Mouse (Mus musculus) lung, postnatal 10 days (tissue): ENCODE data around the gene Praf2.
"Not testable (repeated sequence)": the region's sequence is repeated elsewhere in the genome, so short reads cannot be mapped to it uniquely, and the experiment has no call there.

Experiments used
- DNase-seq: peaks from one replicate; pipeline ENCODE4 v3.0.0; 2021

The Praf2 gene

DNA sequence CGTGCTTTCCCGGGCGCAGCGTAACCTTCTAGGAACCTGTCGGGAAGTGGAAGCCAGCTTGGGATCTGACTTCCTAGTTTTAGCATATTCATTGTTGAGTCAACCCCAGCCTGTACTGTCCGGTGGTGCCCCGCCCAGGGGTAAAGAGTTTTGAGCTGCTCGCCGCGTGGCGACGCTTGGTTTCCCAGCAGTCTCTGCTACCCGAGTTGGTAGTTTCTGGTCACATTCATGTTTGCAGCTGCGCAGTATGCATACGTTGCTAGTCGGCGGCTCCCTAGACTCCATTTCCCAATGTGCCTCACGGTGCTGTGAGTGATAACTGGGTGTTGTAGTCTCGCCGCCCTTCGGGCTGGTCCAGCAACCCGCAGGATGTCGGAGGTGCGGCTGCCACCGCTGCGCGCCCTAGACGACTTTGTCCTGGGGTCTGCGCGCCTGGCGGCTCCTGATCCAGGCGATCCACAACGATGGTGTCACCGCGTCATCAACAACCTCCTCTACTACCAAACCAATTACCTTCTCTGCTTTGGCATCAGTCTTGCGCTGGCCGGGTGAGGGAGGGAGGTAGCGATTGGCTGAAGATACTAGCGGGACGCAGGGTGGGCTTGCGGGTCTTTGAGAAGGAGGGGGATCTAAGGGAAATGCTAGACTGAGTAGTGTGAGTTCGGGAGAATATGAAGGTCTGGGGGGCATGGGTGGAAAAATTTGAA, at the start of gene Praf2:
Gene Praf2 (plus strand): TSS at position 225 of the 707 bp plus-strand sequence.
- peak; percentile 85 for DNase-seq

DNA sequence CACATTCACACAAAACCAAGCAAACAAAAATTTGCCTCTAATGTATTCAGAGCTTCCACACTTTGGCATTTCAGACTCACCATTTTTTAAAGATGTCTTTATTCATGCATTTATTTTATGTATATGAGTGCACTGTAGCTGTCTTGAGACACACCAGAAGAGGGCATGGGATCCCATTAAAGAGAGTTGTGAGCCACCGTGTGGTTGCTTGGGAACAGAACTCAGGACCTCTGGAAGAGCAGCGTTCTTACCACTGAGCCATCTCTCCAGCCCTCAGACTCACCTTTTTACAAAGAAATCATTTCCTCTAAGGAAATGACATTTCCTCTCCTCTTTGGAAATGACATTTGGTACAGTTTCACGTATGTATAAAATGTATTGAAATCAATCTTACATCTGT, 49.3 kb upstream of the Praf2 start:
- DNase-seq: no peak

DNA sequence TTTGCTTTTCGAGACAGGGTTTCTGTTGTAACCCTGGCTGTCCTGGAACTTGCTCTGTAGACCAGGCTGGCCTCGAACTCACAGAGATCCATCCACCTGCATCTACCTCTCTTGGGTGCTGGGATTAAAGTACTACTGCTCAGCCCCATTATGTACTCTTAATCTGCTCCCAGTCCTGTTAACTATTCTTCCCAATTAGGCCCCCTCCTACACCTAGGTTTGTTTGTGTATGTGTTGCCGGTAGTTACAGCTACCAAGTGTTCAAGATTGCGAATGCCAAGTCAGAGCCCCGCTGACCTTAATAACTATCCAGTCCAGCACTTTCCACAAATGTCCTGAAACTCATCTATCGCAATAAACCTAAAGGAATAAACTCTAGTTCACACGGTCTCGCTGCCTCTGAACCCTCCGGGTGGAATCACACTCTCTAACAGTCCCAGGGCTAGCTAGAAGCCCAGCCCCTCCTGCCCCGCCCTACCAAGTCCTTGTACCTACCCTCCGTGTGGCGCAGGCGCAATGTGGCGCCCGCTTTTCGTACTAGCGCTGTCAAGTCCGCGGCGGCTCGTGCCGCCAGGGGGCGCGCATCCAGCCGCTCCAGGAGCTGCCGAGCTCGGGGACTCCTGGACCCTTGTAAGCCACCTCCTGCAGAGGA, 48.7 kb upstream of the Praf2 start:
- DNase-seq: peak; percentile 94

DNA sequence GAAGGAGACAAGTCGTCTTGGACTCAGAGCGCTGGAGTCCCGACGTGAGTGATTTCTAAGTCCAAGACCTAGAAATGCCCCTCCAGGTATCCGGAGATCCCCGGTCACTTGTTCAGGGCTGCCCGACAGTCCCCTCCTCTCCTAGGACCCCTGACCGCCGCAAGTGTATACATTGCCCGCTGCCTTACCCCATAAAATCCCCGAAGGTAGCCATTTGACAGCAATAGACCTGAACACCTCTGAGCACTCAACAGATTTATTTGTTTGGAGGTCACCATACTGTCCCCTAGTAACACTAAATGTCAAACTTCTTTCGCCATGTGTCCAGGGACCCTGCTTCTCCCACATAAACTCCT, 48.2 kb upstream of the Praf2 start:
- no peak for DNase-seq

DNA sequence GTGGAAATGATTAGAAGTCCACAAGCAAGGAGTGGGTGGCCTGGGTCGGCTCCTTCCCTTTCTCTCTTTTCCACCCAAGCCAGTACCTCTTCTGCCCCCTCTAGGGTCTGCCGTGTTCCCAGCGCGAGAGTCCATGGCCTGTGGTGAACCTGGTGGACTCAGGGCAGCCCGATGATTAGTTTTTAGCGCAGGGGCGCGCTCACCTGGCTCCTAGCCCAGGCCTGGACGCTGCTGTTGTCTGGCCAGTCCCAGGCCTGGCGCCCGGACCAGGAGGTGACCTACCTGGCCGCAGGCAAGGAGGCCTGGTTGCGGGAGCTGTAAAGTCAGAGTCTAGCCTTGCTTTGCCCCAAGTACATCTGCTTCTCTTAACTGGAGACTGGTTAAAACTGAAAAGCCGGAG, 47.4 kb upstream of the Praf2 start, which contains the start of gene Magix:
Gene Magix (minus strand): TSS at position 388 of the 400 bp plus-strand sequence.
- DNase-seq: peak; percentile 12

DNA sequence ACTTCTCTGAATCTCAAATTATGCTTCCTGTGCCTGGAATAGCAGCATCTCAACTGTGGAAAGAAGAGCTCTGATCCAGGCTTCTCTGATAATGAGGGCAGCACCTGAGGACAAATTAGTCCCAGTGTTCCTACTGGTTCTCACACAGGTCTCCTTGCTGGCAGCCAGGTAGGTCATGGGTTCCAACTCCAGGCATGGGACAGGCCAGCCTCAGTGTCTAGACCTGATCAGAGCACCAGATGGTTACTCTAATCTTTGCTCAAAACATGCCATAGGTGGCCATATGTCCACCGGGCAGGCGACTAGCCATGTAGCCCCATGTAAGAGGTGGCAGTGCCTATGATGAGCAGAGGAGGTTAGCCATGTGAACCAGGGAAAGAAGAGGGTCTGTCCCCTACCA, 39.9 kb upstream of the Praf2 start:
- no peak for DNase-seq

DNA sequence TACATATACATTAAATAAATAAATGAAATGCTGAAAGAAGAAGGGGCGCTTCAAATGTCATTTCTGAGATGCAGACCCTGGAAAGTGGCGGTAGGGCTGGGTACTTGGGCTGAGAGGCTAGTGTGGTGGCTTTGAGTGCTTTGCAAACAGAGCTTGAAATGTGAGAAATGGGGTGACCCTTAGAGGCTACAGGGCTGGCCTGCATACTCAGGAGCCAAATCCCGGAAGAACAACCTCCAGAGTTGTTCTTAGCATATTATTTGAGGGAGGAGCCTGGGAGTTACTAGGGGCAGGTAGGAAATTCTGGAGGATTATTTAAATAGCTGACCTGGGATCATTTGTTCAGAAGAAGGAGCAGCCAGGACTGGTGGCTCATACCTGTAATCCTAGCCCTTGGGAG, 37.8 kb upstream of the Praf2 start:
- DNase-seq: peak; percentile 10

DNA sequence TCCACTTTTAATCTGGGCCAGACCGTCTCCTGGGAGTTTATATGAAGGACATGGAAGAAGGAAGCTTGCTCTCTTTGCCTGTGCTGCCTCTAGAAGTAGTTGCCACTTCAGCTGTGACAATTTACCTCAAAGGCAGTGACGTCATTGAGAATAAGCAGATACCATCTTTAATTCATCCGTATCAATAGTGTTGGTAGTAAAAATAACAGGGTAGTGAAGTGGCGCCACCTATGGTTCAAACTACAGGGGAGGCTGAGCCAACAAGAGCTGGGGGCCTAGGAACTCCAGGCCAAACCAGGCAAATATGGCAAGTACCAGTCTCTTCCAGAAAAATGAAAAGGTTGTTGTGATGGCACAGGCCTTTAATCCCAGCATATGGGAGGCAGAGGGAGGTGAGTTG, 35.4 kb upstream of the Praf2 start:
- DNase-seq: peak; percentile 53

DNA sequence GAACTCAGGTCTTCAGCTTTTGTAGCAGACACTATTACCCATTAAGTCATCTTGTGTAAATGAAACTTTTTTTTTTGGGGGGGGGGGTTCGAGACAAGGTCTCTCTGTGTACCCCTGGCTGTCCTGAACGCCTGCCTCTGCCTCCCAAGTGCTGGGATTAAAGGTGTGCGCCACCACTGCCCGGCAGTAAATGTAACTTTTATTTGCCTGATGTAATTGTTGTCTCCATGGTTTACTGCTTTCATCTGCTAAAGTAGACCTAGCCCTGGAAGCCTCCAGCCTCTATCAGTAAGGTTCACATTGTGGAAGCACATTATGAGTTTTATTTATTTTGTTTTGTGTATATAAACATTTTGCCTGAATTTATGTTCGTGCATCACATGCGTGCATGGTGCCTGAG, 31.7 kb upstream of the Praf2 start:
- DNase-seq: no peak

DNA sequence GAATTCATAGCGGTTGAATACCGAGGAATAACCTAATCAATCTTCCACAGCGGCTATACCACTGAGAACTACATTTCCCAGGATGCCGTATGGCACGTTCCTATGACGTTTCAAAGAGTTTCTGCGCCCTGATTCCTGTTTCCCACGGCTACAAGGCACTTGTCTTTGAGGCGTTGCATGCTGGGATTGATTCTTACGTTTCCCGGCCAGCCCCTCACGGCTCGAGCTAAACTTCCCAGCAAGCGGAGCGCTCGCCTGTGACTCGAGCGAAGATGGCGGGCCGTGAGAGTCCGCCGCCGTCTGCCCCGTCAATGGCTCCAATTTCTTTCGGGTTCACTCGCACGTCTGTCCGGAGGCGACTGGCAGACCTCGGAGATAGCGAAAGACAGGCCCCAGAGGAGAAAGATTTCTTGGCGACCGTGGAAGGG, 31.3 kb upstream of the Praf2 start, which contains the start of gene Gpkow:
Gene Gpkow (plus strand): TSS at position 178 of the 428 bp plus-strand sequence.
- DNase-seq: peak; percentile 91

DNA sequence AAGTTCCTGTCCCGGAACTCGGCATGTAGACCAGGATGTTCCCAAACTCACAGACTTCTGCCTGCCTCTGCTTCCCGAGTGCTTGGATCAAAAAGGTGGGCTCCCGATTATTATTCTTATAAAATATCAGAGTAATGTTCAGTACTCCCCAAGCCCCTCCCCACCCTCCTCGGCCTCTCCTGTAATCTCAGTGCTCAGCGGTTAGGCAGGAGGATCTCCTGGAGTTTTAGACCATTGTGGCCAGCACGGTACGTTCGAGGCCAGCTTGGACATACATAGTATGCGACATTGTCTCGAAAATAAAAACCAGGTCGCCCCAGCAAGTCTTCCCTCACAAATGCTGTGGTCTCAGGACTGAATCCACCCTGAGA, 14.5 kb upstream of the Praf2 start:
- DNase-seq: not testable (repeated sequence)

DNA sequence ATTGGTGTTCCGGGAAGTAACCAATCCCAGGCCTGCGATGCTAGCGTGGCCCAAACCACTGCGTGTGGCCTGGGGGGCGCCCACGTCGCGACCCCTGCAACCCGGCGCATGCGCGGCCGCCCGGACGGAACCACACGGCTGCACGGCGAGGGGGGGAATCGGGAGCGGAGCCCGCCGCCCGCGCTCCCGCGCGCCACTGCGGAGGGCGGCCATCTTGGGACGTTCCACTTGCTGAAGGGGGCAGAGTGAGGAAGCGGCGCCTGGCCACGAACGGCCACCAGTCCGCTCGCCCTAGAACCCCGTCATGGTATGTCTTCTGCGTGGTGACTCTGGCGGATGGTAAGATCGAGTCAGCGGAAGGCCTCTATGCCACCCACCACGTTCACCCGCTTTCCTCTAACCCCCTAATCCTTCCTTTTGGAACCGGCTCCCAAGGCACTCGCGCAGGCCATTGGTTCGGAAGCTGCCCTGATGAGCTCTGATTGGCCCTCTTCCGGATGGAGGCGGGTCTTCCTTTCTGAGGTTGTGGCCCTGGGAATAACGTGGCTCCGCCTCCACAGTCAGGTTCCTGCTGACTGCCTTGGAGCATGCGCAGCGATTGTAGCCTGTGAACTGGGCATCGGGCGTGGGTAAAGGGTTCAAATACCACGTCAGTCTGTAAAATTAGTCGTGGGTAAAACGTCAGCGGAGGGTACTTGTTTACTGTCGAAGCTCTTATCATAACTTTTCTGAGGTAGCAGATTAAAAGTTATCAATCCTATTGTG, 13.9 kb upstream of the Praf2 start, which contains the start of gene Wdr45:
Gene Wdr45 (plus strand): TSS at position 199 of the 765 bp plus-strand sequence.
- peak; percentile 97 for DNase-seq

DNA sequence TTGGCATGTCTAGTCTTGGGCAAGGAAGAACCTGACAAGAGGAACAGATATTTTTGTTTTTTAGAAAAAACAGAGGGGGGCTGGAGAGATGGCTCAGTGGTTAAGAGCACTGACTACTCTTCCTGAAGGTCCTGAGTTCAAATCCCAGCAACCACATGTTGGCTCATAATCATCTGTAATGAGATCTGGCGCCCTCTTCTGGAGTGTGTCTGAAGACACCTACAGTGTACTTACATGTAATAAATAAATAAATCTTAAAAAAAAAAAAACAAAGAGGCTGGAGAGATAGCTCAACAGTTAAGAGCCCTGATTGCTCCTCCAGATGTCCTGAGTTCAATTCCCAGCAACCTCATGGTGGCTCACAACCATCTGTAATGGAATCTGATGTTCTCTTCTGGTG, 12.2 kb upstream of the Praf2 start:
- DNase-seq: not testable (repeated sequence)

DNA sequence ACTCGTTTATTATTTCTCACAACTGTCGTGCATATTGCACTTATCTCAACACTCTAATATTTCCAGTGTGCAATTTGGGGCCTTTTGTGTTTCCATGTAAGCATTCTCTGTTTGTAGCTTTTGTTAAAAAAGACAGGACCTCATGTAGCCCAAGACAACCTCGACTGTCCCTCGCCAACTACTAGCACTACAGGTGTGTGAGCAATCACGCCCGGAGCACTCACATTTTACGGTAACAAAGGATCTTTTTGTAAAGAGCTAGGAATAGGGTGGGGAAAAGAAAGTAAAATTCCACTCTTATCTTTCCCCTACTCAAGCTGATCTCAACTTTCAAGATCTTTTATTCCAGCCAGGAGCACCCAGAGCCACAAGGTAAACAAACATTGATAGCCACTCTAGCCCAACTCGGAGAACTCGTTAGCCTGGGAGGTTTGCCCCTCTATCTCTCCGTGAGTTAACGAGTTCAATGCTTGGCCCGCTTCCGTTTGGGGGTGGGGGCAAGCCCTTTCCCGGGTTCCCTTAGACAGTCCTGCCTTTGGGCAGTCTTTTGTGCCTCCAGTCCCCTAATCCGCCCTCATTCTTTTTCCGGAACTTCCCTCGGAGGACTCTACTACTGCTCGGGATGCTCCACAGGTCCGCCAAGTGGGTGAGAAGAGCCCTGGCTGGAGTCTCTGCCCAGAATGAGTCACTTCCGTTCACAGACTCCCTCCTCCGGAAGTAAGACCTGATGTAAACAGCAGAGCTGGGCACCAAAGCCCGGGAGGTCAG, 6.5 kb upstream of the Praf2 start, which contains the start of gene Gm45208:
Gene Gm45208 (plus strand): TSS at position 732 of the 768 bp plus-strand sequence.
- peak; percentile 82 for DNase-seq

DNA sequence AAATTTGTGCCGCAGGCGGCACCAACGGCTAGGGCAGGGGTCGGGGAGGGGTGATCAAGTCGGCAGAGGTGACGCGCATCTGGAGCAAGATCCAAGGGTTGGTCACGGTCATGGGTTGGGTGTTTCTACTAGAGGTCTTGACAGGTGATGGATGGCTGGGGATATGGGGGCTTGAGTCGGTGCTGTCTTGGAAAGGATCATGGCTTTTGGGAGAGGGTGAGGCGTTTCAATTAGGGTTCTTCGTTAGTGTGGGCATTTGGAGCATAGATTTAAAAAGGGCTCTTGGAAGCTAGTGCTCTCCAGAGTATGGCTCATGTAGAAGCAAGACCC, 6.0 kb upstream of the Praf2 start:
- no peak for DNase-seq

DNA sequence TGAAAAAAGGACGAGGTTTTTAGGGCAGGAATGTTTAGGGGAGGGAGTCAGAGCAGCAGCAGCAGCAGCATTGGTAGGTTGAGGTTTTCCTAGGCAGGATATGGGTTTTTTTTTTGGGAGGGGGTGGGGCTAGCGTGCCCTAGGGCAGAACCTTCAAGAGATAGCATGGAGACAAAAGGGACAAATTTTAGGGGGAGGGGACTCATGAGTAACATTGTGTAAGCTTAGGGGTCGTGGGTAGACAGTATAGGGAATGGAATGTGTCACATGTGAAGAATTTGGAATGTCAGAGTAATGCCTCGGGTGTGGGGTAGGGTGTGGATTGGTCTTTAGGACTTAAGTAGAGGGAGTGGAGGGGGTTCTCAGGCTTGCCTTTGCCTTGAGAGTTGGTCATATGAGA, 5.5 kb upstream of the Praf2 start:
- DNase-seq: no peak

DNA sequence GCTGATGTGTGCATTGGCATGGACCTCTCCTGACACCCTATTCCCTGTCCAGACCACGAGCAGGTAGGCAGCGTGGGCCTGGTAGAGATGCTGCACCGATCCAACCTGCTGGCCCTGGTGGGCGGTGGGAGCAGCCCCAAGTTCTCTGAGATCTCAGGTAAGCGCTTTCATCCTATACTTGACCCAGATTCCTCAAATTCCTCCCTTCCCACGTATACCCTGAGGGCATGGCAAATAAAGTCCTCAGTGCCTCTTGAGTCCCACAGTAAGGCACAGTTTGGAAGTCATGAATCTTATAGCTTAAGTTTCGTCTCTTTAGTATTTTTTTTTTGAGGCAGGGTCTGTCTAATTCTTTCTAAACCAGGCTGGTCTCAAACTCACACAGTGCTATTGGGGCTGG, 4.1 kb upstream of the Praf2 start:
- DNase-seq: no peak

DNA sequence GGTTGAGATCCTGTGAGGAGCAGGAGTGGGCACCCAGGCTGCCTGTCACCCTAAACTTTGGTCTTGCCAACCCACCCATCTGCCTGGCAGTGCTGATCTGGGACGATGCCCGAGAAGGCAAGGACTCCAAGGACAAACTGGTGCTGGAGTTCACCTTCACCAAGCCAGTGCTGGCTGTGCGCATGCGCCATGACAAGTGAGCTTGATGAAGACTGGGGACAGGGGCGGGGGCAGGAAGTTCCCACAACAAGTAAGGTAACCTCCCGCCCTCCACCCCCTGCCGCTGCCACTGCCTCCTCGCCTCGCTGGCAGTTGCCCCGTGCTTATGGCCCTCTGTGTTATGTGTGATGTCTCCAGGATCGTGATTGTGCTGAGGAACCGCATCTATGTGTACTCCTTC, 2.4 kb upstream of the Praf2 start:
- no peak for DNase-seq

DNA sequence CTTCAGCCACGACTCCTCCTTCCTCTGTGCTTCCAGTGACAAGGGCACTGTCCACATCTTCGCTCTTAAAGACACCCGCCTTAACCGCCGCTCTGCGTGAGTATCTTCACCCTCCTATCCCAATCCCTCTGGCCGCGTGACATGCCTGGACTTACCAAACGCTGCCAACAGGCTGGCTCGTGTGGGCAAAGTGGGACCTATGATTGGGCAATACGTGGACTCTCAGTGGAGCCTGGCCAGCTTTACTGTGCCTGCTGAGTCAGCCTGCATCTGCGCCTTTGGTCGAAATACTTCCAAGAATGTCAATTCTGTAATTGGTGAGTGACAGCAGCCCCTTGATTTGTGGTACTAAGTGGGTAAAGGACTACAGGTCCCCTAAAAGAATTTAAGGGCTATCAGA, 1.1 kb upstream of the Praf2 start:
- DNase-seq: no peak

DNA sequence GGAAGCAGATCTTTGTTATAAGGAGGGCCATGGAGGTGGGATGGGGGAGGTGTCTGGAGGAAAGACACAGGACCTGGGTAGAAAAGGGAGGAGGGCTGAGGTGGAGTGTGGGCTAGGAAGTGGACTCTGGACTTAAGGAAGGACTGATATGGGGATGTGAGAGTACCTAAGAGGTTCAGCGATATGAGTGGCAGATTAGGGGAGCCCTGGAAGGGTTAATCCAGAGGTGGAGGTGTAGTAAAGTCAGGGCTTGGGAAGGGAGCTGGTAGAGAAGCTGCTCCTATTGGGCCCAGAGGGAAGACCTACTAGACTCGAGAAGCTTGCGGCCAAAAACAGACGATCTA, 655 bp downstream of the Praf2 start:
- DNase-seq: no peak

DNA sequence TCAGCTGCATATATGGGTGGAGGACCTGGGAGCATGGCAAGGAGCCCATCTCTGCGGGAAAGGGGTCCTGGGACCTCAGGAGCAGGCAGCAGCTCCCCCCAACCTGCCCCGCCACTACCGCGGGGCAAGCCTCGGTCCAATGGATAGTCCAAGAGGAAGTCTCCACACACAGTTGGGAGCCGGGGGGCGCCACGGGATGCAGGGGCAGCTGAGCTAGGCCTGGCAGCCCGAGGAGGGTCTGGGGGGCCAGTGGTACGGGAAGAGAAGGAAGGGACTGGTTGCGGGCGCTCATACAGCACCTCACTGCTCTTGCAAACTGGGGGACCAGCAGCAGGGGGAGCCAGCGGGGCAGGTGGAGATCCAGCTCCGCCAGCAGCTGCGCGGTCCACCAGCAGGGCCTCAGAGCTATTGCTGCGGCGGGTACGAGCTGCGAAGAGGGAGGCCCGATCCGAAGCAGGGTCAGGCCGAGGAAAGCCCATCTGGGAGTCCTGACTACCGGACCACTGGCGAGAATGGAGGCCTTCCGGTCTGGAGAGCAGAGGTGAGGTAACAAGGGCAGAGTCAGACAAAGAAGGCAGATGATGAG, 5.4 kb downstream of the Praf2 start:
- DNase-seq: peak; percentile 86

DNA sequence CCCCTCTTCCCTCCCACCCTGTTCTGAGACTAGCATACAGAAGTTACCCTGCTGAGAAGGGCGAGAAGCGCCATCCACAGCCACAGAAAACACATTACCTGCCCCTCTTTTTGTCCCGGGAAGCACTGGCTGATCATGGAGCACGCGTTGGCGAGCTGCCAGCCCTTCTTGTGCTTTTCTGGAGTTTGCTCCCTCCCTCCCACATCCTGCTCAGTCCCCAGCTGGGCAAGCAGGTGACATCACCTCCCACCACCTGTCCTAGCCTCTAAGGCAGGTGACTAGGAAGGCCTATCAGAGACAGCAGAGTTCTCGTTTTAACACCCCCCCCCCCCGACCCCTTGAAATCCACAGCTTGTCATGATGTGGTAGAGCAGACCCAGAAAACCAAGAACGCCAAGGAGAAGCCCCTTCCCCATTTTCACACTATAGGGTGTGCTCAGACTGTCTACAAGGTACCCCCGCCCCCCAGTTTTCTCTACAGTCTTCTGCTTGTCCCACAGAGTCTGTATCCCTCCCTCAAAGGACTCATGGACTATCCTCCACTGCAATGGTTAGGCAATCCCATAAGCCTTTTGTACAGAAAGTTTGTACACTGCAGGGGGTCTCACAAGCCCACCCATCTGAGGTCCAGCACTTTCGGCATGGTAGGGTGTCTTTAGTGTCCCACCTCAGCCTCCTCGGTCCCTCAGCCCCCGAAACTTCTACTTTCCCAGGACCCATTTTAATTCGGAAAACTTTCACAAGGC, 11.3 kb downstream of the Praf2 start:
- DNase-seq: peak; percentile 55
